Mouse (Mus musculus) embryo, embryonic 10 days (tissue): Measurements from ENCODE around the gene Rack1.
A peak's percentile ranks its signal among the peaks of the same experiment; 100 is the strongest.
"Not testable (repeated sequence)": the region's sequence is repeated elsewhere in the genome, so short reads cannot be mapped to it uniquely, and the experiment has no call there.

Experiments used
- DNase-seq: peaks from one replicate; pipeline ENCODE4 v3.0.0-alpha.2; 2015; ENCODE audit warnings: low spot score

The Rack1 gene

DNA sequence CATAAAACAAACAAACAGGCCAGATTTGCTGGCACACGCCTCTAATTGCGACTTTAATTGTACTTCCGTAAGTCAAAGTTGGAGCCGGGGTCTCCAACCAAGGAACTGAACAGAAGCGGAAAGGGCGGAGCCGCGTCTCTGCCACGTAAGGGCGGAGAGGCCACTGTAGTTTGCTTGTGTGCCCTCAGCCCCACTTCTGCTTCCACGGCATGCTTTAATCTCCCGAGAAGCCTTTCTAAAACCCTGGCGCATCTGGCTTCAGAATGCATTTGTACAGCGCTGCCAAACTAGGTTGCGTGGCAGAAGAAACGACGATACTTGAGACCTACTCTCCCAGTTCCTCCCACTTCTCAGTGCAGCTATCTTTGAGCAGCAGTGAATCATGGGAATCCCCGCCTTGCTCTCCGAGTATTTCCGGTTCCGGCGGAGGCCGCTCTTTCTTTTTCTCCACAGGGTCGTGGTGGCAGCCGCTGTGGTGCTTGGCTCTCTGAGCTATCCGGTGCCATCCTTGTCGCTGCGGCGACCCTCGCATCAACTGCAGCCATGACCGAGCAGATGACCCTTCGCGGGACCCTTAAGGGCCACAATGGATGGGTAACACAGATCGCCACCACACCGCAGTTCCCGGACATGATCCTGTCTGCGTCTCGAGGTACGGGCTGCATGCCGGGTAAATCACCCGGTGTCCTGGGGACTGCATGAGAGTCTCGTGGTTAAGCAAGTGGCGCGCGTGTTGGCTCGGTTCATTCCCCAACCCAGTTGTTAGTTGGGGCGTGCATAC, at the start of gene Rack1:
Rack1 (plus strand) TSS at position 412 of the 781 bp plus-strand sequence.
- DNase-seq, result peak; percentile 95

DNA sequence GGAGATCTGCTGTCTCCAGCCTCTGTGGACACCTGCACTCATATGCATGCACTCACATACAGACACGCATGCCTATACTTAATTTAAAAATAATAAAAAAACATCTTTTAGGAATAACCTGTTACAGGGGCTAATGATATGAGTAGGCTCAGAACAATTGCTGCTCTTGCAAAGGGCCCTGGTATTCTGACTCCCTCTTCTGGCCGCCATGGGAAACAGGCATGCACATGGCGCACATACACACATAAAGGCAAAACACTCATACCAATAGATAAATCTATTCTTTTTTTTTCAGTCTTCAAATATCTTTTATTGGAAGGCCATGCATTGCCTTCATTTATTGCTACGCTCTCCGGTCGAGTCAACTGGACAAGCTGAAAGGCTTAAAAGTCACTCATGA, 49.7 kb upstream of the Rack1 start:
- DNase-seq, result no peak

DNA sequence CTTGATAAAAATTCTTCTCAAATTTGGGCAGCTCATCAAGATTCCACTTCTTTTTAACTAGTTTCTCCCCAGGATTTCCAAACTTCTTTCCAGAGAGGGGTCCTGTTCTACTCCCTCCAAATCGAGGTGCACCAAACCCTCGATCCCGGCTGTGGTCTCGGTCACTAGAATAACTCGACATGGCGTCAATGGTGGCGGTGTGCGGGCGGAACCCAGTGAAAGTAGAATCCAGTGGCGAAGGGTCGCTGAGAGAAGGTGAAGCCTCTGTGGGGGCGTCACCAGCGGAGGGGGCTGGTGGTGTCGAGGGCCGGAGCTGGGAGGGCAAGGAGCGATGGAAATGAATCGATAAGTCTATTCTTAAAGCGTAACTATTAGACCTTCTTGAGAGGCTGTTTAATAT, 46.6 kb upstream of the Rack1 start:
- DNase-seq, result not testable (repeated sequence)

DNA sequence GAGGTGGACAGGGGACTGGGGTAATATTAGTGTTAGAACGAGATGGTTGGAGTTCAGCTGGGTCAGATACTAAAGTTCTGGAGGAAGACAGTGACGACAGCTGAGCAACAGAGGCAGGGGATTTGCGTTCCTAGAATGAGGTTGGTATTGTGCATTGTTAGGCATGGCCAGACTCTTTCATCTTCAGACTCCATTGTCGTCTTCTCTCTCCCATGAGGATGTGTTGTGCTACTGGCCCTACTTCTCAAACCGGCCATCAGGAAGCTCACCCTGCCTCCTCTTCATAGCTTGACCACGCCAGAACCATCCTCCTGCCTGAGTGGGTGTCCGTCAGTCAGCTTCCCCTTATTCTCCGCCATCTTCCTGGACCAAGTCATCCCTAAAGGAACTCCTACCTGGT, 41.1 kb upstream of the Rack1 start:
- DNase-seq, result no peak

DNA sequence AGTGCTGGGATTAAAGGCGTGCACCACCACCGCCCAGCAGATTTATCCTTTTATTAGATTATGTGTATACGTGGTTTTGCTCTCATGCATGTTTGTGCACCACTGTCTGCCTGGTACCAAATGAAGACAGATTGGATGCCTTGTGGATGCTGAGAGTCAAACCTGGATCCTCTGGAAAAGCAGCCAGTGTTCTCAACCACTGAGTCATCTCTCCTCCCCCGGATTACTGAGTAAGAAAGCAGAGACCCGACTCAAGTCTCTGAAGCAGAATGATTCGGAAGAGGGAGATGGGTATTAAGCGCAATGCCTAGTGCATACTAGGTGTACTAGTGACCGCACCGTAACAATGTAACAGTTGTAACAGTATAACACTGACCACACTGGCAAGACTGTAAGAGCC, 36.0 kb upstream of the Rack1 start:
- no peak for DNase-seq

DNA sequence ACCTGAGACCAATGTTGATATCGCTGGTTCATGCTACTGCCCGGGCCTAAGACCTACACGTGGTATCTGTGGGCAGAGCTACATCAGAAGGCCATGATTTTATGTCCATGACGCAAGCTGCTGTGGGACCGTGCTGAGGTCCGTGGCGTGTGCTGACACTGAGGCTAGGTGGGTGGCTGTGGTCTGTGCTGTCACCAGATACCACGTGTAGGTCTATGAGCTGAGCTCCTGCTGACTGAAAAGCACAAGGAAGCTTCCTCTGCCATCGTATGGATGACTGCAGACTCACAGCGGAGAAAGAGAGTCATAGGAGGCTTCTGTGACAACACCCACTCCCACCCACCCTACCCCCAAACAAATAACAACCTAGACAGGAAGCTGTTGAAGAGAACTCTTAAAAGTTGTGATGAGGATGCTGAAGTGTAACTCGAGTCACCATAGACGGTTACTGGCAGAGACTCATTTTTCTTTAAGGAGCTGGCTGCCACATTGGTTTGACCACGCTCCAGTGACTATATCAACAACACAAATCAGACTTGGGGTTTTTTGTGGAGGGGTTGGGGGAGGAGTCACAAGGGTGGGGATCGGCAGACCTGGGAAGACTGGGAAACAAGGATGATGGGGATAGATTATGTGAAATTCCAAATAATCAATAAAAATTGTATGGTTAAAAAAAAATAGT, 32.8 kb upstream of the Rack1 start:
- DNase-seq, result no peak

DNA sequence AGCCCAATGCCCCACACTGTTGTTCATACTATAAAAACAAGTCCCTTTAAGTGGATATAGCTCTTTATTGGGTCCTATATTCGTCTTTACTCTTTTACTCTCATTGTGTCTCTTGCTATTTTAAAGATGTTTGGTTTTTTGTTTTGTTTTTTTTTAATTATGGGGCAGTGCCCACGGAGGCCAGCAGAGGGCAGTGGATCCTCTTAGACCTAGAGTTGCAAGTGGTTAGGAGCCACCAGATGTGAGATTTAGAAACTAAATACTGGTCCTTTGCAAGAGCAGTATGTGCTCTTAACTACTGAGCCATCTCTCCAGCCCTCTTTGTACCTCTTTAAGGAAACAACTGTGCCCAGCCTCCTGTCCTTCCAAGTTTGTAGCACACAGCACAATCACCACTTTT, 28.4 kb upstream of the Rack1 start:
- DNase-seq, result peak; percentile 30

DNA sequence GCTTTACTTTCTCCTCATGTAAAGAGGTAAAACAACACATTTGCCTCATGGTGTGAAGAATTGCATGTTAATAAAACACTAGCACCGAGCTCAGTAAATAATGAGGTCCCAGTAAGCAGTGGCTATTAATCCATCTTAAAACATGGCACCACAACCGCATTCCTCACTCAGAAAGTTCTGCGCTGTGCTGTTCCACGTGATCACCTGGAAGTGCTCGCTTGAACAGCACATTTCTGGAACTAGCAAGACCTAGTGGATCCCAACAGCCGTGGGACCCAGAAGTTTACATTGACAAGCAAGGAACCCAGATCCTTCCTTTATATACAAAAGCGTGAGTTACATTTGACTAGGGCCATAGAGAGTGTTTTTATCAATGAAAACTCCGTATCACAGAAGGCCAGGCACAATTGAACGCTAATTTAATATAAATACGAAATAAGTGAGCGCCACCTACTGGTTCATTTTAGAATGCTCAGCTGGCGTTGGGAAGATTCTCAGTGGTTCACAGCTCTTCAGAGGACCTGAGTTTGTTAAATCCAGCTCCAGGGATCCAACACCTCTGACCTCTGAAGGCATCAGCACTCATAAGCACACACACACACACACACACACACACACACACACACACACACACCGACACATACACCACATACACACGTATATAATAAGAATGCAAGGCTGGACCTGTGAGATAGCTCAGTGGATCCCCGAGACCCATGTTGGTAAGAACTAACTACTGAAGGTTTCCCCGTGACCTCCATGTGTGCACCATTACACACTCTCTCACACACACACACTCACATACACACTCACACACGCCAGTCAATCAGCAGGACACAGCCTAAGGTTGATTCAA, 25.5 kb upstream of the Rack1 start:
- peak; percentile 59 for DNase-seq

DNA sequence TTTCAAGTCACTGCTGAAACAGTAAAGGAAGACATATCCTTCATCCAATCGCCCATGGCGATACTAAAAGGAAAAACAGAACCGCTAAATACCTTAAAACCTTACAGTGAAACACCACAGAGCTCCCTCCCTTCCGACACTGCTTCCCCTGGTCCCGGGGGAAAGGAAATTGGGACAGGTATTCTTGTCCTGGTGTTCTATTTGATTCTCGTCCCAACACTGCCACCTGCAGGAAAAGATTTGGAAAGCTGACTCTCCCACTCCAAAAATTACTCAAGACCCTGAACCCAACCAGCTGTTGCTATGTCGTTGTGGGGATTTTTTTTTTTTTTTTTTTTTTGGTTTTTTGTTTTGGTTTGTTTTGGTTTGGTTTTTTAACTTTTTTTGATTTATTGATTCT, 24.6 kb upstream of the Rack1 start:
- DNase-seq, result peak; percentile 70

DNA sequence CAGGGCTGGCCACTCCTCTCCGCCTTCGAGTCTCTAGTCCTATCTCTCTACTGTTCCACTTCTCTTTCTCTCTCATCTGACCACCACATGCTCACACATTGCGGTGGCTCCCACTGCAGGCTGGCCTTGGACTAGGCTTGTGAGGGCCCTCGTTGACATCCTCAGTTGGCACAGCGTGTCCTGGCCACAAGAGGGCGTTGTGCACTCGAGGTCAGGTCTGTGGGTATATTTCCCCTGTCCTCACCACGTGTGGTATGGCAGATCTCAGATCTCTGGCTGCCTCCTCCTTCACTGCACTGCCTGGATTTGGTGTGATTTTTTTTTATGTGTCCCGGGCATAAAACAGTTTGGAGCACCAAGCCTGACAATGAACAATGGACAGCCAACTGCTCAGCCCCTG, 23.5 kb upstream of the Rack1 start:
- no peak for DNase-seq

DNA sequence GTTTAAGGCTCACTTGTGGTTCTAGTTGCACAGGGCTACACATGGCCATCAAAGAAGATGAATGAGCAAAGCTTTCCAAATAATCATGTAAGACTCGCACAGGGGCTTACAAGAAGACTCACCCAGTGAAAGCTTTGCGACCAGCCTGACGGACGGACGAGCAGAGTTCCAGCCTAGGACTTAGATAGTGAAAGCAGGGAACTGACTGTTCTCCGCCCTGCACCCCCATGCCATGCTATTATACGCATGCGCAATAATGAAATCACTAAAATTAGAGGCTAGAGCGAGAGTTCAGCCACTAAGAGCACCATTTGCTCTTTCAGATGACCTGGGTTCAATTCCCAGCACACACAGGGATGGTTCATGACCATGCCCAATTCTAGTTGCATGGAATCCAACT, 22.8 kb upstream of the Rack1 start:
- no peak for DNase-seq

DNA sequence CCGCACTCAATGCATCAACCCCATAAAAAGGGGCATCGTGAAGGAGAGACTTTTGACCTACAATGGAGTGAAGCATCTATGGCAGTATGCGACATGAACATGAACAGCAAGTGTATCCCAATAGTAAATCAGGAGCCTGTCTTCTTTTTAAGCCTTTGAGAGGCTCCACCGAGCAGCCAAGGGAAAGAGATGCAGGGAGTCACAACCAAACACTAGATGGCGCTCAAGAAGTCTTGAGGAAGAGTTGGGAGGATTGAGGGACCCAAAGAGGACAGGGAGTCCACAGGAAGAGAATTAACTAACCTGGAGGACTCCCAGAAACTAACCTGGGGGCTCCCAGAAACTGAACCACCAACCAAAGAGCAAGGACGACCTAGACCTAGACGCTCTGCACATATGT, 20.7 kb upstream of the Rack1 start:
- peak; percentile 56 for DNase-seq

DNA sequence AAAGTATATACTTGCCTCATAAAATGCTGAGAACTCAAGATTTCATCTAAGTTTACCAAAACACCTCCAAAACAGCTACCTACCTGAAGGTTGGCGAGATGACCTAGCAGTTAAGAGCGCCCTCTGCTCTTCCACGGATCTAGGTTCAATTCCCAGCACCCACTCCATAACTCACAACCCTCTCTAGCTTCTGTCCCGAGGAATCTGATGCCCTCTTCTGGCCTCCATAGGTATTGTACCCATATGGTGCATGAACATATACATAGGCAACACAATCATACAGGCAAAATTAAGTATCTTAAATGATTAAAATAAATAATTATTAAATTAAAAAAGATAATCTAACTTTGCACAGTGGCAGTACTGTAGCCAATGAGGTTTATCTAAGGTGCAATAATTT, 17.9 kb upstream of the Rack1 start:
- DNase-seq, result no peak

DNA sequence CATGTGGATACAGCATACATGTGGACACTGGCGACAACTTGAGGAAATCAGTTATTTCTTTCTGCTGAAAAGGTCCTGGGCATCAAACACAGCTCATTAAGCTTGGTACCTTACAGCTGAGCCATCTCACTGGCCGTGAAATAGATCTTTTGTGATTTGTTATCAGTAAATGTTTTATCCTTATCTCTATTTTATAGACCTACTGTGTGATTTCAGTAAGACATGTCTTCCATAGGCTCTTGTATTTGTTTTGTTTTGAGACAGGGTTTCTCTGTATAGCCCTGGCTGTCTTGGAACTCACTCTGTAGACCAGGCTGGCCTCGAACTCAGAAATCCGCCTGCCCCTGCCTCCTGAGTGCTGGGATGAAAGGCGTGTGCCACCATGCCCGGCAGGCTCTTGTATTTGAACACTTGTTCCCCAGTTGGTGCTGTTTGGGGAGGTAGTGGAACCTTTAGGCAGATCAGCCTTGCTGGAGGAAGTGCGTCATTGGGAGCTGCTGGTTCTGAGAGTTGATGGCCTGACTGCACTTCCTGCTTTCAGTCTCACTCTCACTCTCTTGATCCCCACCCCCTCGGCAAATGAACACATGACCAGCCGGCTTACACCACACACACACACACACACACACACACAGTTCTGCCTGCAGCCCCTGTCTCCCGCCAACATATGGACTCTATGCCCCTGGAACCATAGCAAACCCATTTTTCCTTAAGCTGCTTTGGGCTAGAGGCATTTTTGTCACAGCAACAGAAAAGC, 12.5 kb upstream of the Rack1 start:
- DNase-seq, result peak; percentile 57

DNA sequence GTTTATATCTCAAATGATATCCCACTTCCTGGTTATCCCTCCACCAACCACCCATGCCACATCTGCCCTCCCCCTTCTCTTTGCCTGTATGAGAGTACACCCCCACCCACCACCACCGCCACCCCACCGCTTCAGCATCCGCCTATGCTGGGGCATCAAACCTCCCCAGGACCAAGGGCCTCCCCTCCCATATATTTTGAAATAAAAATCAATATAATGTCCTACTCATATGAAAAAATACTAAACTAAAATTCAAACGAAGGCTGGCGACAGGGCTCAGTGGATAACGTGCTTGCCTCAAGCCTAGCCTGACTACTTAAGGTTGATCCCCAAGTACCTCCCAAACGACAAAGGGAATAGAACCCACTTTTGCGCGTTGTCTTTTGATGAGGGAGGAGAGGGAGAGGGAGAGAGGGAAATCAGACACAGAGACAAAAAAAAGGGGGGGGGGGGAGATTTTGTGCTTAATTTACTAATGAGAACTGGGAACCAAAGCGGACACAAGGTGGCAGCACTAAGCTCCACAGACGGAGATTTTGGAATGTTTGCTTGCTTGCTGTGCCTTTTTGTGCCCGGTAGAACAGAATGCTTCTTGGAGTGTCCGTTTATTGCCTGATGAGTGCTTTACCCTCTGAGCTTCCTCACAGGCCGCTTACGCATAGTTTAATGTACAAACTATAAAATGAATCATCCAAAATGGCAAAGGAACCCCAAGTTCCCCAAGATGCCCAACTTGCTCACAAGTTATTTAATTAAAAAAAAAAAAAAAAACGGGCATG, 11.6 kb upstream of the Rack1 start:
- DNase-seq, result peak; percentile 91

DNA sequence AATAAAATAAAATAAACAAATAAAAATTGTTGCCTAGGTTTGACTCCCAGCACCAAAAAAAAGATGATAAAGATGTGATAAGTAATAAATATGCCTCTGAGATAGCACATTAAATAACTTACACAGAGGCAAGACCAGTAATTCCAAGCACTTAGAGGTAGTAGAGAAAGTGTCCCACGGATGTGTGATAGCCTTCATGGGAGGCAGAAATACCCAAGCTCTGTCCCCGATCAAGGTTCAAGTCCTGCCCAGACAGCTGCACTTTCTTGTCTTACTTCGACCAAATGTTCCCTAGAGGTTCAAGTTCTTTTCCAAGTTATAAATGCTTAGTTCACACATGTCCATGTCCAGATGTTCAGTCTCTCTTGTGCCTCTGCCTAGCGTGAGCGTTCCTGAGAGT, 10.9 kb upstream of the Rack1 start:
- DNase-seq, result no peak

DNA sequence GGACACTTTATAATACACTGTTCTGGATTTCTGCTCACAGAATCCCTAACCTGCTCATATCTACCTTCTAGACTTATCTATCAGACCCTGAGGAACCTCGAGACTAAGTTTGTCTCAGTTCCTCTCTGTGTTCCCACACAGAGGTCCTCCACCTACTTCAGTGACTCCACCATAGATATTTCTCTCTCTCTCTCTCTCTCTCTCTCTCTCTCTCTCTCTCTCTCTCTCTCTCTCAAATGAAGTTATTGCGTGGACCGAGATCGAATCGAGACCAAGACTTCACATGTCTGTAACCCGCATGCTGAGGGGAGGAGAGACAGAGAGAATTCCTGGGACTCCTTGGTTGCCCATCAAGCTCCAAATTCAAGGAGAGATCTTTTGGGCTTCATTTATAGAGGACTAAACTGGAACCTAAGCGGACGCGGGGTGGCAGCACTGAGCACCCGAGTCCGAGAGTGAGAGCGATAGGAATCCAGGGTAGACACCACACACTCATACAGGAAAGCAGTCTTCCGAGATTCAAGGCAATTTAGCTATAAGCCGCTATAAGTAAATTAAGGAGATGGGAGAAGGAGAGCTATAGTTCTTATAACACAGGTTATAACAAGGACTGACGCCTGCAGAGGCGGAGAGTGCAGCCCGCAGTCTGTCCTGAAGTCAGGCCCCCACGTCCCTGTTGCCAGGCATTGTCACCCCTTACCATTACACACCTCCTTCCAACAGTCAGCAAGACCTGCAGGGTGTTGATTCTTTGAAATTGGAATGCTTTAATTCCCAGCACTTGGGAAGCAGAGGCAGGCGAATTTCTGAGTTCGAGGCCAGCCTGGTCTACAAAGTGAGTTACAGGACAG, 9.9 kb upstream of the Rack1 start:
- peak; percentile 93 for DNase-seq

DNA sequence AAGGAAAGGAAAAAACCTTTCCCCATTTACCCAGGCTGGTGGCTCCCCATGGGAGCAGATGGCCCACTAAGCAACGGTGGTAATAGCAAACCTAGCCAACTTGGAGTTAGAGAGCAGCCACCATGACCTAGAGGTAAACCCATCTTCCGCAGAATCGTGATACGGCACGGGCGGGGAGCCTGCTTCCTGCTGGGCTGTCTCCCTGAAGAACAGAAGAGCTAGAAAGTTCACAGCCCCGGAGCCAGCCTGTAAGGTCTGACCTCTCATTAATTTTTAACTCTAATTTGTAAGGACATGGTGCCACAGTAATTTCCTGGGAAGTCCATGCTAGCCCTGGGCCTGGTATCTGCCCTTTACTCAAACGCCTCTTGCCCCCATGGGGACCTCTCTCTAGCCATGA, 9.2 kb upstream of the Rack1 start:
- DNase-seq, result no peak

DNA sequence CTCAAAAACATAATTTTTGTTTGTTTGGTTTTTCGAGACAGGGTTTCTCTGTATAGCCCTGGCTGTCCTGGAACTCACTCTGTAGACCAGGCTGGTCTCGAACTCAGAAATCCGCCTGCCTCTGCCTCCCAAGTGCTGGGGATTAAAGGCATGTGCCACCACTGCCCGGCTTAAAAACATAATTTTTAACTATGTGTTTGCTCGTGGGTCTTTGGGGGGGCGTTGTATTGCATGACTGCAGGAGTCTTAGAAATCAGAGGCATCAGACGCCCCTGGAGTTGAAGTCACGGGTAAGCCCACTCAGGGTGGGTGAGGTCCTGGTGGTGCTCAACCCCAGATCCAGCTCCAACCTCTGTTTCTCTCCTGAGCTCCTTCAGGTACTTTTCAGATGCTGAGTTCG, 8.2 kb upstream of the Rack1 start:
- not testable (repeated sequence) for DNase-seq

DNA sequence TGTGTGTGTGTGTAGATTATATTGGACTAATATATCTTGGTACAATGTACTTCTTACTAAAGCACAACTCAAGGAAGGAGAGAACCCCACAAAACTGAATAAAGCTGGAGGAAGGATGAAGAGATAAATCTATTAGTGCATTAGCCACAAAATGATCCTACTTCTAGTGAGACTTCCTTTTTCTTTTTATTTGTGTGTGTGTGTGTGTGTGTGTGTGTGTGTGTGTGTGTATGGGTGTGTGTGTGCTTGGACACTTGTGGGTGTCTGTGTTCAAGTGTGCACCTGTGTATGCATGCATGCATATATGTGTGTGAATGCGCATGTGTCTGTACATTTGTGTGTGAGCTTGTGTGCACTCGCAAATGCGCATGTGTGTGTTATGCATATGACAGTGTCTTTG, 6.9 kb upstream of the Rack1 start:
- DNase-seq, result no peak
